Mouse (Mus musculus) pancreas, adult 10 weeks (tissue): ENCODE results near the gene Dnah8. TPM values are rescaled to one million over a fixed set of nuclear protein-coding genes. Genes with fewer than 3 reads are reported as not detected.

Experiments used
- polyA plus RNA-seq: library from polyadenylated mRNA; stranded (reverse); fragments of 350-450 nt; fragmentation: Illumina TruSeq; extraction: RNeasy Lipid Tissue Mini Kit (QIAGEN cat#74804); gene quantifications from one replicate; pipeline ENCODE4 v1.2.3, GENCODE M21; 2015; ENCODE audit warnings: low read depth, low replicate concordance; ENCODE audit not compliant: insufficient read depth

Dnah8 gene
- polyA plus RNA-seq = not detected

GRCm38 (mm10) chr17:30624132-30624531, at the start of gene Dnah8:
Gene Dnah8, plus strand, starts transcription at chr17:30624354.

GRCm38 (mm10) chr17:30575941-30576773, 48.0 kb upstream of the Dnah8 start, which contains the start of gene Btbd9:
Gene Btbd9, minus strand, starts transcription at chr17:30576488.

GRCm38 (mm10) chr17:30626719-30627118, 2.6 kb downstream of the Dnah8 start, which contains the start of gene Glo1:
Gene Glo1, minus strand, starts transcription at chr17:30626871.

GRCm38 (mm10) chr17:30901627-30902026, 277.5 kb downstream of the Dnah8 start, which contains the start of gene Glp1r:
Gene Glp1r, plus strand, starts transcription at chr17:30901817.

Other genes with a start within 250 kb of the Dnah8 start
- 4.7 TPM for gene Btbd9, start 47.9 kb upstream of the Dnah8 start, polyA plus RNA-seq
- 20.1 TPM for gene Glo1, start 2.5 kb downstream of the Dnah8 start, polyA plus RNA-seq